Mouse (Mus musculus): ENCODE results near the gene Gm36028. TPM values are rescaled to one million over a fixed set of nuclear protein-coding genes. Genes with fewer than 3 reads are reported as not detected.

Gene Gm36028
- polyA plus RNA-seq, 1 experiment from 2014 or later, result not detected

DNA sequence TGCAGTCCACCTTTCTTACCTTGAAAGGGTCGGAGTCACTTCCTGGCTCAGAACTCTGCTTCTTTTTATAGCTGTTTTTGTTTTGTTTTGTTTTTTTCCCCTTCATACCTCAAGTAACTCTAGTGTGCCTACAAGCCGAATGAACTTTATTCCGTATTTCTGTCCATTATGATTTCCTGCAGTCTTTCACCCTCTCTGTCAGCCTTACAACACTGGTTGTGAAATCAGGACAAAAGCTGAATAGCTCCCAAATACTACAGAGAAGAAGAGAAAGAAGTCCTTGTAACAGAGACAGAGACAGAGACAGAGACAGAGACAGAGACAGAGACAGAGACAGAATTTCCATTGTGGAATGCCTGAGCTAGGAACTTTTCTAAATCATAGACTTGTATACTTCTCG is 43.0 kb downstream of the Gm36028 start:
- no peak for ATAC-seq (replicated peaks)

DNA sequence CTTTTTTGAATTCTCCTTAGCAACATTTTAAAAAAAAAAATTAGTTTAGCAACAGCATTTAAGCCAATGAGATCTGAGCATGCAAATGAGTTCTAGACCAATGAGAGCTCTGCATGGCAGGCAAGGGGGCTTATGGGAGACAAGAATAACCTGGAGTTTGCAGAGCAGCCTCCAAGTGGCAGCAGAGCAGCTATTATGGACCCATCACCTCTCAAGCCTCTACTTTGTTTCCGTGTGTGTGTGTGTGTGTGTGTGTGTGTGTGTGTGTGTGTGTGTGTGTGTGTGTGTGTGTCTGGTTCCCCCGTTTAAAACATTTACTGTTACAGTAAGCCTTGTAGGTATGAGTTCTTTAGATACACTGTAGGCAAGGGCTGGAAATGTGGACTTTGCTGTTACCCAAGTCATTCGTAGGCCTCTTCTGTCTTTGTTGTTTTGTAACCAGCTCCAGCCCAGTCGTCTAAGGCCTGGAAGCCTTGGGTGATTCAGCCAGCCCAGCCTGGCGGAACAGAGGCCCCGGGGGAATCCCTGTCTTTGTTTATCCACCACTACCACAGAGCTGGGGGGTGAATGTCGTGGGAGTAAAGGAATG is 46.5 kb downstream of the Gm36028 start:
- H3K27ac ChIP-seq, result peak overlapping the region; percentile 74
- no peaks in the 10 kb centered on the region for H3K27me3 ChIP-seq (replicated peaks)
- H3K9me3 ChIP-seq, result no peaks in the 10 kb centered on the region
- 9% methylated on average over 7 of the region's 7 CpGs for WGBS
- no peak overlapping the region for H3K4me3 ChIP-seq
- peaks cover 27% of the 10 kb centered on the region for H3K4me1 ChIP-seq
- H3K9ac ChIP-seq, result no peak overlapping the region
- peak; percentile 94 for ATAC-seq (replicated peaks)
- H3K36me3 ChIP-seq (replicated peaks), result no peaks in the 10 kb centered on the region
- H3K4me2 ChIP-seq, result peak overlapping the region; percentile 32

More for the DNA sequence above, 43.0 kb downstream of the Gm36028 start:
- peaks cover 13% of the 10 kb centered on the region for H3K4me1 ChIP-seq
- no peak overlapping the region for H3K4me2 ChIP-seq
- 94% methylated on average over 4 of the region's 4 CpGs for WGBS
- H3K9ac ChIP-seq, result no peak overlapping the region
- H3K27ac ChIP-seq, result no peak overlapping the region
- H3K27me3 ChIP-seq (replicated peaks), result no peaks in the 10 kb centered on the region
- H3K36me3 ChIP-seq (replicated peaks), result no peaks in the 10 kb centered on the region
- H3K9me3 ChIP-seq, result no peaks in the 10 kb centered on the region
- no peak overlapping the region for H3K4me3 ChIP-seq

DNA sequence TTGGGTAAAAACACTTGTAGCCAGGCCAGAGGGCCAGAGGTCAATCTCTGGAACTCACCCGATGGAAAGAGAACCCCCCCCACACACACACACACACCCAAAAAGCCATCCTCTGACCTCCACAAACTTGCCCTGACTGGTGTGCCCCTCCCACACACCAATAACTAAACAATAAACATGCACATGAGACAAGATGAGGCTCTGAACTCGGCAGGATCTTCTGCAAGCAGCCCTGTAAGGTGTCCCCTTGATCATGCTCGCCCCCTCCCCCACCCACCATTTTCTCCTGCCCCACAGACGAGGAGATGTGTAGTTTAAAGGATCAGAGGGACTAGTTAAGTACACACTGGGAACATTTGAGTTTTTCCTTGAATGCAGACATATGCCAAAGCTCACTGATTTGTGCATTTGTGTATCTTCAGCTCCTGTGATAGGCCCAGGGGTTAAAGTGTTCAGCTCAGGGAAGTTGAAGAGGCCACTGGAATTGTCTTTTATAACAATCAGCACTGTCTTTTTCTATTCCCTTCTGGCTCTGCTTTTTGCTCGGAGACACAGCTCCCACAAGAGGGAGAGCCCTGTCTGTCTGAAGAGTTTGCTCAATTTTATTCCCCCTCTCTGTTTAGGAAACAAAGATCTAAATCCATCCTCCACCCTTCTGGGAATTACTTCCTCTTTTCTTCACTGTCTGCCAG is 47.1 kb downstream of the Gm36028 start:
- H3K4me2 ChIP-seq, result peak overlapping the region; percentile 32
- peak overlapping the region; percentile 63 for H3K27ac ChIP-seq
- ATAC-seq (replicated peaks), result peak; percentile 25
- H3K27me3 ChIP-seq (replicated peaks), result no peaks in the 10 kb centered on the region
- H3K9ac ChIP-seq, result no peak overlapping the region
- no peaks in the 10 kb centered on the region for H3K9me3 ChIP-seq
- no peak overlapping the region for H3K4me3 ChIP-seq
- H3K4me1 ChIP-seq, result peaks cover 27% of the 10 kb centered on the region
- H3K36me3 ChIP-seq (replicated peaks), result no peaks in the 10 kb centered on the region
- 30% methylated on average over 5 of the region's 5 CpGs for WGBS

DNA sequence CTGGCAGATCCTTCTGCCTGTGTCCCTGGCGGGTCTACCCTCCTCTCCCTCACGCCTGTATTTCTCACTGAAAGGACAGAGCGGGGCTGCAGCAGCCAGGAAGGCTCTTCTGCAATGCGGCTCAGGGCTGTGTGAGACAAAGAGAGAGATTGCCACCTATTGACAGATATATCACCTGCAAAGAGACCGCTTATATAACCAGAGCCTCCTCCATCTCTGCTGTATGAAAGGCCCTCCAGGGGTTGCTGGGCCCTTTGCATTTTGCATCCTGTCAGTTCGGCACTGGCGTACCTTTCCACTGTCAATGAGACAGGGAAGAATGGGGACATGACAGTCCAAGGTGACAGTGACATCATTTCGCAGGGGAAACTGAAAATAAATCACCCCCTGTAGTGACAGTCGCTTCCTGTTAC is 48.5 kb downstream of the Gm36028 start:
- Histone ChIP-seq H3K27ac (peak overlapping the region; percentile 55), H3K9me3 (no peaks in the 10 kb centered on the region), H3K4me1 (peaks cover 27% of the 10 kb centered on the region), H3K4me3 (no peak overlapping the region), H3K27me3 (replicated peaks) (no peaks in the 10 kb centered on the region), H3K9ac (peak overlapping the region; percentile 16; the same call in 1 of the 2 replicates), H3K36me3 (replicated peaks) (no peaks in the 10 kb centered on the region), H3K4me2 (peak overlapping the region; percentile 15; the same call in 1 of the 2 replicates)
- peak; percentile 87 for ATAC-seq (replicated peaks)
- 45% methylated on average over 9 of the region's 9 CpGs for WGBS

DNA sequence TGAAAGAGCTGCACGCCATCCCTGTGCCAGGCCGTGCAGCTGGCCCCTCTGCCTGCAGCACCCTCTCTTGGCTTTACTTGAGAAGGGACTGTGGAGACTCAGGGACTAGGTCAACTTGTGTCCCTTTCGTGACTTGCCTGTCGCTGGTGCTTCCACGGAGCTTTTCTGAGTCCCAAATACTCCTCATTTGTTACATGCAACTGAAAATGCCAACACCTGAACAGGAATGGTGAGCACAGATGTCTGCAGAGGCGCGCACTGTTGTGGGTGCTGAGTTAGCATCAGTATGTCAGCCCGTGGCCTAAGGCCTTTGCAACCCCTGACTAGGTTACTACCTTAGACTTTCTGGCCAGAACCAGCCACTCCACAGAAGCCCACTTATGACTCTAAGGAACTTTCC is 49.1 kb downstream of the Gm36028 start:
- Histone ChIP-seq H3K9me3 (no peaks in the 10 kb centered on the region), H3K36me3 (replicated peaks) (no peaks in the 10 kb centered on the region), H3K4me3 (no peak overlapping the region), H3K4me1 (peaks cover 27% of the 10 kb centered on the region), H3K4me2 (no peak overlapping the region; the same call in 1 of the 2 replicates), H3K9ac (0 out of 2 replicates have a peak overlapping the region, but pooled peaks have one; percentile 16), H3K27ac (peak overlapping the region; percentile 55), H3K27me3 (replicated peaks) (no peaks in the 10 kb centered on the region)
- 0 out of 2 replicates have a peak, but pooled peaks have one; percentile 6 for ATAC-seq (replicated peaks)
- 94% methylated on average over 8 of the region's 8 CpGs for WGBS

DNA sequence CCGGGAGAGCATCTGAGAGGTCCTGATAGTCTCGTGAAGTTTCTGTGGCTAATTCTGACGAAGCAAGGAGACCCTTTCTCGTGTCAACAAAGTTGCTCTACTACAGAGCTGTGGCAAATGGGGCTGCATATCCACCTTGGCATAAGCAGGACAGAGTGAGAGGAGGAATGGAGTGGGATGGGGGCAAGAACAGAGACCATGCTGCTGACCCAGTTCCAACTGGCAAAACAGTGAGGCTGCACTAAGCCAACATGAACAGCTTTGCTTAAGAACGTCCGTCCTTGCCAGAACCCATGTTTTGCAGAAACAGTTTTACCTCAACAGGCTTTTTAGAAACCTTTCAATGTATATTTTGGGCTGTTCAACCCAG is 51.3 kb downstream of the Gm36028 start:
- 75% methylated on average over 6 of the region's 6 CpGs for WGBS
- Histone ChIP-seq H3K27ac (no peak overlapping the region), H3K4me1 (peaks cover 23% of the 10 kb centered on the region)

DNA sequence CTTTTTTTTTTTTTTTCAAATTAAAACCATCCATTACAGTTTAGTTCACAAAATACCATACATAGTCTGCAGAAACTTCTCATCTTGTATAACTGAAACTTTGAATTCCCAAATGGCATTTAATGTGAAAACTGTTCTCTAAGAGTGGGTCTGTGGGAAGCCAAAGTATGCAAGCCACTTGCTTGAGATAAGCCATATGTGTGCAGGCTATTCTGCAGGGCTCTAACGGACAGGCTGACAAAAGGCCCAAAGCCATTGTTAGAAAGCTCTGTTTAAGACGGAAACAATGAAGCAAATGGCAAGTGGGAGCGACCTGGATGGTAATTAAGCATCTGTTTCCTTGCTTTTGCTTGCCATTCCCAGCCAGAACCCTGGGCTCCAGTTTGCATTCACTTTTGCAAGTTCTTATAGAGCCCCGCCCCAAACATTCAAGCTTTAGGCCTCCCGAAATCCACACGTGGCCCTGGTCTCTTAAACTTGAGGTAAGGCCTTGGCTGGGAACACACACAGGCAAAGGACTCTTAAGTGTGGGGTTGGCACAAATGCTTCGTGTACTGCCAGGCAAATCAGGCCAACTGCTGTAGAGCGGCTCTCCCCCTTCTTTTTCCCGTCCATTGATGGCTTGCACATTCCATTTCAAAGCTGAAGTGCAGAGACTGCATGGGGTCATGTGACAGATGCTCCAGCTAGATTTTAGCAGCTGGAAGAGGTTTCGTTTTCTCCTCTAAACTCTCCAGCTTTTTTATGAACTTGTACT is 51.9 kb downstream of the Gm36028 start:
- no peak overlapping the region for H3K4me2 ChIP-seq
- H3K27ac ChIP-seq, result peak overlapping the region; percentile 23; the same call in 1 of the 2 replicates
- 25% methylated on average over 10 of the region's 10 CpGs for WGBS
- H3K27me3 ChIP-seq (replicated peaks), result no peaks in the 10 kb centered on the region
- ATAC-seq (replicated peaks), result no peak
- no peaks in the 10 kb centered on the region for H3K9me3 ChIP-seq
- no peaks in the 10 kb centered on the region for H3K36me3 ChIP-seq (replicated peaks)
- H3K4me3 ChIP-seq, result no peak overlapping the region
- H3K4me1 ChIP-seq, result peaks cover 21% of the 10 kb centered on the region
- no peak overlapping the region for H3K9ac ChIP-seq

More for the DNA sequence above, 51.3 kb downstream of the Gm36028 start:
- no peak overlapping the region for H3K4me3 ChIP-seq
- H3K27me3 ChIP-seq (replicated peaks), result no peaks in the 10 kb centered on the region
- no peaks in the 10 kb centered on the region for H3K36me3 ChIP-seq (replicated peaks)
- ATAC-seq (replicated peaks), result no peak
- no peak overlapping the region for H3K9ac ChIP-seq
- H3K9me3 ChIP-seq, result no peaks in the 10 kb centered on the region
- H3K4me2 ChIP-seq, result no peak overlapping the region

DNA sequence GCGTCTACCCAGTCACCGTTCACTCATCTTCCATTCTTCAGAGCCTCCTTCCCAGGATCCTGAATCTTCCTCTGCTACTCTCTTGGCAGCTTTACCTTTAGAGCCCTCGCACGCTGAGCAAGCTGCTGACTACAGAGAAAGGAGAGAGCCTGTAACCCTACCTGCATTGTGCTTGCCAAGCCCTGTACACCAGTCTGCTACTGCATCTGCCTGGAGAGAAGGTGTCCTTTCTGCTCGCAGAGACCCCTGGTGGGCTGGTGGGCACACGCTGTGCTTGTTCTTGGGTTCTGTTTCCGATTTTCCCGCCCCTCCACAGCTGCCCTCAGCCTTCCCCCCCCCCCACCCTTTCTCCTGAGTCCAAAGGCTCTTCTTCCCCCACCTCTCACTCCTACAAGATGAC is 53.7 kb downstream of the Gm36028 start:
- Histone ChIP-seq H3K27ac (no peak overlapping the region), H3K9ac (no peak overlapping the region), H3K4me3 (no peak overlapping the region), H3K27me3 (replicated peaks) (no peaks in the 10 kb centered on the region), H3K4me2 (no peak overlapping the region), H3K36me3 (replicated peaks) (no peaks in the 10 kb centered on the region), H3K4me1 (peaks cover 18% of the 10 kb centered on the region), H3K9me3 (no peaks in the 10 kb centered on the region)
- WGBS, result 77% methylated on average over 8 of the region's 8 CpGs
- ATAC-seq (replicated peaks), result no peak

DNA sequence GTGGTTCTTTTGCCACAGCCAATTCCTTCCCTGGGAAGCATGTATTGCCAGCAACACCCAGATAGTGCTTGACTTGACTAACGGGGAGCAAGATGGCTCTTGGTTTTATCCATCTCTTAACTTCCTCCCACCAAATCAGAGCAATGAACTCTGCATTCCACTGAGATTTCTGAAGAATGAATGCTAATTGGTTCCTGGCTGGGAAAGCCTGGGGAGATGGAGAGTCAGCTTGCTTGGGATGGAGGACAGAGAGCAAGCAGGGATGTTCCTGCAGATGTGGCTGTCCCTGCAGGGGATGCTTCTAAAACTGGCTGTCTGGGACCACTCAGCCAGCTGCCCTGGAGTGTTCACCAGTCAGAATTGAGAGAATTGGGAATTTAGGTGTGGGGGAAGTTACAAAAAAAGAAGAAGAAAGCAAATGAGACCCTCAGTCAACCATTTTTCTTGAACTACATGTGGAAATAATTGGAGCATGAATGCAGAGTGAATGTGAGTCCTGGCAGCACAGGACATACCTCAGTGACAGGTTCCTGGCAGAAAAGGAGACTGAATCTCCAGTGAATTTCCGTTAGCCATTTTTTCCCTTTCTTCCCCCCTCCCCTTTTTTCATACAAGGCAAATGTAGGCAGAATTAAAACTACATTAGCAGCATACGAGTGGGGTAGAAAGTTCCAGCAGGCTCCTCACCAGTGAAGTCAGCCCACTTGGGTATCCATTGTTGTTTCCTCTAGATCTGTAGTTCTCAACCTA is 55.0 kb downstream of the Gm36028 start:
- H3K27ac ChIP-seq, result no peak overlapping the region
- H3K9me3 ChIP-seq, result no peaks in the 10 kb centered on the region
- H3K27me3 ChIP-seq (replicated peaks), result no peaks in the 10 kb centered on the region
- H3K9ac ChIP-seq, result no peak overlapping the region
- WGBS, result 85% methylated on average over 3 of the region's 3 CpGs
- peaks cover 11% of the 10 kb centered on the region for H3K4me1 ChIP-seq
- H3K4me2 ChIP-seq, result no peak overlapping the region
- H3K4me3 ChIP-seq, result no peak overlapping the region
- ATAC-seq (replicated peaks), result no peak
- no peaks in the 10 kb centered on the region for H3K36me3 ChIP-seq (replicated peaks)

DNA sequence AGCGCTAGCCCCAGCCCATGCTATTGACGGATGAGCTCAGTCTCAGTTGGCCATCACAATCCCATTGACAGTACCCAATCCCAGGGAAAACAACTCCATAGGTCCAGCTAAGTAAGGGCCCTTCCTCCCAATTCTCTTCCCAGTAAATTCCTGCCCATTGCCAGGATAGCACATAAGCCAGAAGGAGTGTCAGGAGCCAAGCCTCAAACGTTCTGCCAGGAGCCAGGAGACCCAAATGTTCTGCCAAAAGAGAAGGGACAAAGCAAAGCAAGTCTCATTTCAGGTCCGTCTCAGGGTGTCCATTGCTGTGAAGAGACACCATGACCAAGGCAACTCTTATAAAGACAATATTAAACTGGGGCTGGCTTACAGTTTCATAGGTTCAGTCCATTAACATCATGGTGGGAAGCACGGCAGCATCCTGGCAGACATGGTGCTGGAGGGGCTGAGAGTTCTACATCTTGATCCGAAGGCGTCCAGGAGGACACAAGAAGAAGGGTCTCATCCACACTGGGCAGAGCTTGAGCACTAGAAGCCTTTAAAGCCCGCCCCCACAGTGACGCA is 57.5 kb downstream of the Gm36028 start:
- no peaks in the 10 kb centered on the region for H3K9me3 ChIP-seq
- ATAC-seq (replicated peaks), result no peak
- no peak overlapping the region for H3K4me3 ChIP-seq
- no peaks in the 10 kb centered on the region for H3K36me3 ChIP-seq (replicated peaks)
- peaks cover 11% of the 10 kb centered on the region for H3K4me1 ChIP-seq
- no peak overlapping the region for H3K9ac ChIP-seq
- WGBS, result 95% methylated on average over 9 of the region's 9 CpGs
- H3K27ac ChIP-seq, result no peak overlapping the region
- H3K27me3 ChIP-seq (replicated peaks), result no peaks in the 10 kb centered on the region
- no peak overlapping the region for H3K4me2 ChIP-seq

DNA sequence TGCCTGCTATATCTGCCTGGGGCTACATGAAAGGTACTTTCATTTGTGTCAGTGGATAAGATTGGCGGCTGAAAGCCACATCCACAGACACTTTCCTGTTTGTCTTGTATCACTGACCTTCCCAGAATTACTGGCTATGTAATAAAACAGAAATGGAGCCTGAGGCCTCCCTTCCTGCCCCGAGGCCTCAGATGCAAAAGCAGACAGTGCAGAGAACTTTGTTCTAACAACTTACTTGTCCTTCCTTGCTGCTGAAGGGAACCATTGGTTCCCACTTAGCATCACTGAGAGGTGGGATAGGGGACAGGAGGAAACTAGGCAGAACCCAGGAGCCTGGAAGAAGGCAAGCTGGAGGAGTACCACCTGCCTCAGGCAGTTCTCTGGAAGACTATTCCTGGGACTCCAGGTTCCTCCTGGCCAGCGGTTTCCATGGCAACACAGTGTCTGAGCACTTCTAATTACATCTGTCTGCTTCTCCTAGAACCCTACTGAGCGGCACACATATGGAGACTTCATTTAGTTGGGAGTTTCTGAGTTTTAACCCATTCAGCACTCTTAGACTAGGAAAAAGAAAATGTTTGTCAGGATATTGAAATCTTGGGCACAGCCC is 58.2 kb downstream of the Gm36028 start:
- ATAC-seq (replicated peaks), result peak; percentile 79
- Histone ChIP-seq H3K36me3 (replicated peaks) (no peaks in the 10 kb centered on the region), H3K27me3 (replicated peaks) (no peaks in the 10 kb centered on the region), H3K9me3 (no peaks in the 10 kb centered on the region), H3K4me1 (peaks cover 11% of the 10 kb centered on the region), H3K27ac (no peak overlapping the region), H3K4me2 (no peak overlapping the region), H3K9ac (no peak overlapping the region), H3K4me3 (no peak overlapping the region)
- WGBS, result 53% methylated on average over 4 of the region's 4 CpGs
